Mouse (Mus musculus) thymus, adult 2 months (tissue): ENCODE results near the gene Gpat3.

Experiments
- CTCF ChIP-seq: fragments of 200-500 bp; IDR thresholded peaks from 2 replicates; pipeline ENCODE4 v1.5.1; 2012; ENCODE audit warnings: mild to moderate bottlenecking, control low read depth, low read length, moderate library complexity, borderline replicate concordance; ENCODE audit not compliant: control insufficient read depth, poor library complexity, insufficient read depth; ENCODE audit errors: extremely low read depth
- POLR2A ChIP-seq: fragments of 200-500 bp; IDR thresholded peaks from 2 replicates; pipeline ENCODE4 v1.6.1; 2012; ENCODE audit warnings: mild to moderate bottlenecking, low read length, control low read depth, moderate library complexity; ENCODE audit not compliant: control insufficient read depth, poor library complexity, insufficient read depth; ENCODE audit errors: extremely low read depth

GRCm38 (mm10) chr5:100821375-100821774 is 24.1 kb upstream of the Gpat3 start:
- TF ChIP-seq CTCF (no peak), POLR2A (no peak)
